Mouse (Mus musculus): ENCODE results near the gene Samd9l. TPM values are rescaled to one million over a fixed set of nuclear protein-coding genes. Genes with fewer than 3 reads are reported as not detected.
"Not testable (repeated sequence)": the region's sequence is repeated elsewhere in the genome, so short reads cannot be mapped to it uniquely, and the experiment has no call there.

Gene Samd9l
- polyA plus RNA-seq, 1 experiment from 2014 or later: 16.2 TPM

- H3K27ac ChIP-seq (ENCODE audit: low read length); H3K27me3 ChIP-seq (ENCODE audit: control insufficient read depth, insufficient read depth, low read length); ATAC-seq (ENCODE audit: insufficient read depth, low FRiP score); H3K36me3 ChIP-seq (ENCODE audit: control insufficient read depth, insufficient read depth, low read length); H3K9ac ChIP-seq (ENCODE audit: low read length); H3K9me3 ChIP-seq (replicated peaks; ENCODE audit: control insufficient read depth, low read length); H3K4me1 ChIP-seq (ENCODE audit: control insufficient read depth, insufficient read depth, low read length): not testable (repeated sequence)
- peak overlapping the region; percentile 39; the same call in 1 of the 2 replicates for H3K4me2 ChIP-seq (ENCODE audit: low read depth, low read length)
- WGBS: 3% methylated on average over 1 of the region's 1 CpGs
- peak overlapping the region; percentile 33 for H3K4me3 ChIP-seq (replicated peaks; ENCODE audit: low read length)
These were observed 53.3 kb downstream of the Samd9l start for GRCm38 (mm10) chr6:3345924-3346597.

GRCm38 (mm10) chr6:3345043-3345639, 54.2 kb downstream of the Samd9l start:
- H3K27me3 ChIP-seq (ENCODE audit: control insufficient read depth, insufficient read depth, low read length); ATAC-seq (ENCODE audit: insufficient read depth, low FRiP score); H3K9me3 ChIP-seq (replicated peaks; ENCODE audit: control insufficient read depth, low read length); H3K27ac ChIP-seq (ENCODE audit: low read length); H3K4me1 ChIP-seq (ENCODE audit: control insufficient read depth, insufficient read depth, low read length); H3K36me3 ChIP-seq (ENCODE audit: control insufficient read depth, insufficient read depth, low read length); H3K9ac ChIP-seq (ENCODE audit: low read length): not testable (repeated sequence)
- H3K4me2 ChIP-seq (ENCODE audit: low read depth, low read length): 0 out of 2 replicates have a peak overlapping the region, but pooled peaks have one; percentile 24
- WGBS: 53% methylated on average over 3 of the region's 4 CpGs
- H3K4me3 ChIP-seq (replicated peaks; ENCODE audit: low read length): 0 out of 2 replicates have a peak overlapping the region, but pooled peaks have one; percentile 11

GRCm38 (mm10) chr6:3343603-3344247, 55.6 kb downstream of the Samd9l start:
- 0 out of 2 replicates have a peak overlapping the region, but pooled peaks have one; percentile 14 for H3K4me3 ChIP-seq (replicated peaks; ENCODE audit: low read length)
- H3K9me3 ChIP-seq (replicated peaks; ENCODE audit: control insufficient read depth, low read length); H3K27me3 ChIP-seq (ENCODE audit: control insufficient read depth, insufficient read depth, low read length); H3K36me3 ChIP-seq (ENCODE audit: control insufficient read depth, insufficient read depth, low read length); H3K9ac ChIP-seq (ENCODE audit: low read length); H3K4me1 ChIP-seq (ENCODE audit: control insufficient read depth, insufficient read depth, low read length): not testable (repeated sequence)
- peak overlapping the region; percentile 82 for H3K27ac ChIP-seq (ENCODE audit: low read length)
- peak overlapping the region; percentile 36 for H3K4me2 ChIP-seq (ENCODE audit: low read depth, low read length)
- 65% methylated on average over 1 of the region's 1 CpGs for WGBS
- ATAC-seq (ENCODE audit: insufficient read depth, low FRiP score): peak; percentile 49; the same call in 1 of the 2 replicates

- no peaks in the 10 kb centered on the region for H3K27me3 ChIP-seq (ENCODE audit: control insufficient read depth, insufficient read depth, low read length)
- no peaks in the 10 kb centered on the region; the same call in 1 of the 2 replicates for H3K4me1 ChIP-seq (ENCODE audit: control insufficient read depth, insufficient read depth, low read length)
- peak overlapping the region; percentile 35; the same call in 1 of the 2 replicates for H3K4me3 ChIP-seq (replicated peaks; ENCODE audit: low read length)
- H3K9me3 ChIP-seq (replicated peaks; ENCODE audit: control insufficient read depth, low read length): no peaks in the 10 kb centered on the region
- no peaks in the 10 kb centered on the region for H3K36me3 ChIP-seq (ENCODE audit: control insufficient read depth, insufficient read depth, low read length)
- peak overlapping the region; percentile 43 for H3K4me2 ChIP-seq (ENCODE audit: low read depth, low read length)
- H3K27ac ChIP-seq (ENCODE audit: low read length): peak overlapping the region; percentile 70
- no peak overlapping the region for H3K9ac ChIP-seq (ENCODE audit: low read length)
- 48% methylated on average over 5 of the region's 5 CpGs for WGBS
- no peak for ATAC-seq (ENCODE audit: insufficient read depth, low FRiP score)
These were observed 57.9 kb downstream of the Samd9l start for GRCm38 (mm10) chr6:3341479-3341878.

- H3K9me3 ChIP-seq (replicated peaks; ENCODE audit: control insufficient read depth, low read length); H3K27me3 ChIP-seq (ENCODE audit: control insufficient read depth, insufficient read depth, low read length); H3K36me3 ChIP-seq (ENCODE audit: control insufficient read depth, insufficient read depth, low read length); H3K4me1 ChIP-seq (ENCODE audit: control insufficient read depth, insufficient read depth, low read length): not testable (repeated sequence)
- Histone ChIP-seq H3K4me2 (ENCODE audit: low read depth, low read length) (peak overlapping the region; percentile 43), H3K9ac (ENCODE audit: low read length) (peak overlapping the region; percentile 57), H3K27ac (ENCODE audit: low read length) (peak overlapping the region; percentile 70), H3K4me3 (replicated peaks; ENCODE audit: low read length) (peak overlapping the region; percentile 35)
- WGBS: 10% methylated on average over 10 of the region's 10 CpGs
- ATAC-seq (ENCODE audit: insufficient read depth, low FRiP score): peak; percentile 73
These were observed 58.4 kb downstream of the Samd9l start for GRCm38 (mm10) chr6:3340928-3341327.

GRCm38 (mm10) chr6:3339131-3339530, 60.2 kb downstream of the Samd9l start:
- ATAC-seq (ENCODE audit: insufficient read depth, low FRiP score); H3K27ac ChIP-seq (ENCODE audit: low read length); H3K27me3 ChIP-seq (ENCODE audit: control insufficient read depth, insufficient read depth, low read length); H3K4me2 ChIP-seq (ENCODE audit: low read depth, low read length); H3K36me3 ChIP-seq (ENCODE audit: control insufficient read depth, insufficient read depth, low read length); H3K4me3 ChIP-seq (replicated peaks; ENCODE audit: low read length); H3K4me1 ChIP-seq (ENCODE audit: control insufficient read depth, insufficient read depth, low read length); H3K9ac ChIP-seq (ENCODE audit: low read length); H3K9me3 ChIP-seq (replicated peaks; ENCODE audit: control insufficient read depth, low read length): not testable (repeated sequence)
- 84% methylated on average over 6 of the region's 6 CpGs for WGBS

Other genes with a start within 250 kb of the Samd9l start
- gene Hepacam2, start 98.7 kb upstream of the Samd9l start, polyA plus RNA-seq (2015; fragmentation: Nextera tagmentation; extraction: Ambion mirVana): 3.2 and 3.6 TPM in 2 replicates
- gene Vps50, start 98.8 kb upstream of the Samd9l start, polyA plus RNA-seq (2015; fragmentation: Nextera tagmentation; extraction: Ambion mirVana): 27.6 and 30.8 TPM in 2 replicates

Data from stomach, embryonic 16.5 days (tissue).